Mouse (Mus musculus) liver, embryonic 18 days (tissue): ENCODE results near the gene Zfp617. TPM values are rescaled to one million over a fixed set of nuclear protein-coding genes. Genes with fewer than 3 reads are reported as not detected.

Source experiments
- polyA plus RNA-seq: library from polyadenylated mRNA; depleted of rRNA; stranded (reverse); fragments of >200 nt; gene quantifications from 2 replicates; pipeline ENCODE4 v1.2.3, GENCODE M21; 2012; rRNA removed

The Zfp617 gene
- polyA plus RNA-seq, result 5.0 and 5.2 TPM in 2 replicates

DNA sequence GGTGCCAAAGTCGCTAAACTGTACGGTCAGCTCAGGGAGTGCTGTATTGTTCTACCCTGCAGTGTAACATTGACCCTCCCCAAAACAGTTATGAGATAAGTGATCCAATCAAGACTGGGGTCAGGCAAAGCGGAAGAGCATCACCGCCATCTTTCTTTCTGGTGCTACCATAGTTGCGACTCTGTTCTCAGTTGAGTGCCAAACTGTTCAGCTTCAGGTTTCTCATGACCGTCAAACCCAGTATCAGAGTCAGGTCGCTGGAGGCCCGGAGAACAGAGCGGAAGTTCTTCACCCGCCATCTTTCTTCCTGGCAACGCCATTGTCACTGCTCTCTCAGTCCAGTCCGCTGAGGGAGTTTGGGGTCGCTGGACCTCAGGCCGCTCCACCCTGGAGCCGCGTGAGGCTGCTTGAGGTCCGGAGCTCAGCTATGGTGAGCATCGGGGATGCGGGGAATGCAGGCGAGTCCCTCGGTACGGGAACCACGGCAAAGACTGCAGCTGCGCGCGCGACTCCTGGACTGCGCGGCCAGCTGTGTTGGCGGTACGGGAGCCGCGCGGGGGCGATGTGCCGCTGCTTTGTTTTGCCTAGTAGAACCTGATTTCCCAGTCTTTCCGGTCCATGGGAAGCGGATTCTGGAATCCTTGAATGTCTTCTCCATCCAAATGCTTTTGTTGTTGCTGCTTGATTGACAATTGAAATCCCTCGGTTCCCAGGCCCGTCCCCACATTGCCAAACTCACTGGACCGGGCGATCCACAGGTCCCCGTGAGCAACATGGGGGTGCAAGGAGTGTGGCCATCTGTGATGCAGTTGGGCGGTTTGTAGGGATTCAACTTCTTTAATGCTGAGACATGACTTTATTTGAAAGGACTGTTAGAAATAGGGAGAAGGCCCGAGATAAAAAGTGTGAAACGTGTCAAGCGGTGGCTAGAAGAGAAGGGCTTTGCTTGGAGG lies at the start of gene Zfp617, which contains the start of gene Zfp882:
TSS of gene Zfp617 (plus strand) at position 327 of the 953 bp plus-strand sequence.
TSS of gene Zfp882 (plus strand) at position 300 of the 953 bp plus-strand sequence.

DNA sequence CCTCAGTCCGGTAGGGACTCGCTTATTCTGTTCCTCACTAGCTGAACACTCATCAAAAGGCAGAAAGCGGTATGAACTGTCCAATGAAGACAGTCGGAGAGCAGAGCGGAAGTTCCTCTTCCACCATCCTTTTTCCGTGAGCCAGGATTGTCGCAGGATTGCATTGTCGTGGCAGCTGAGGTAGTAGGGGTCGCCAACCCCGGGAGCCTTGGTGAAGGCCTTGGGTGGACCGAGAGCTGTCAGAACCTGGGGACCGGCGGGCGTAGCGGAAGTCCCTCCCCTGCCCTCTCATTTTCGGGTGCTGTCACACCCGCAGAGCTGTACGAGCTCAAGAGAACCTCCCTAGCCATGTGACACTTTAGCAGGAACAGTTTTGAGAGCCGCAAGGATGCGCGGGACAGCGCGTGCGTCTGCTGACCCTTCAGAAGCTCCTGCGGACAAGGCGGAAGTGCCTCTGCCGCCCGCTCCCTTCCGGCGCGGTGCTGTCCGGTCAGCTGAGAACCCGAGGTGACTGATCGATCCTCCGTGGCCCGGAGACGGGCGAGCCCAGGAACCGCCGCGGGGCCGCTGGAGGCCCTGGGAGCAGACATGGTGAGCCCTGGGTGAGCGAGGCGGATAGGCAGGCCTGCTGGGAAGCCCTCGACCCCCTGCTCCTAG lies 26.7 kb upstream of the Zfp617 start, which contains the start of gene Zfp709:
TSS of gene Zfp709 (plus strand) at position 402 of the 657 bp plus-strand sequence.

DNA sequence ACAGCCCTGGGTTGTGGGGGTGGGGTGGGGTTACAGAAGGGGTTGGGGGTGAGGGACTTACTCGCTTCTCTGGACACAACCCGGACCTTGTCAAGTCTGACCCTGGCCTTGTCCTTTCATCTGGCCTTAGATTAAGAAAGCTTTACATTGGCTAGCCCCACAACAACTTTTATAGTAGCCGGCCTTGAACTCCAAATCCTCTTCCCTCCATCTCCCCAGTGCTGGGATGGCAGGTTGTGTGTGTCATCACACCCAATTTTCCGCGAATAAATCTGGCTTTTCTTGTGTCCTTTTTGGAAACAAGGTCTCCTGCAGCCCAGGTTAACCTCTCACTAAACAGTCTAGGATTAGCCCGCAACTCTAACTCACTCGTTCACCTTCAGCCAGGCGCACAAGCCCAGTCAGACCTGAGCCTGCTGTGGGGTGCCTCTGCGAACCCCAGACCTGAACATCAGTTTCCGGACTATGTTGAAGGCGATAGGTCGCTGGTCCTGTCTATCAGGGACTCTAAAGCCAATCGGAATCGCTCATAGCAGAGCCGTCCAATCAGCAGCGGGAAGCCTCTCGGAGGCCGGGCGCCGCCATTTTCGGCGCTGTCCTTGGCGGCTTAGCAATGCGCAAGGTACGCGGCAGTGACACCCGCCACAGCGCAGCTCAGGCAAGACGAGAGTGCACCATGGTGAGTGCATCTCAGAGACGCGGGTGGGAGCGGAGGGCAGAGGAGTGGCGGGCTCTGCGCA lies 42.2 kb downstream of the Zfp617 start, which contains the start of gene Zfp961:
TSS of gene Zfp961 (plus strand) at position 557 of the 740 bp plus-strand sequence.

Other genes starting within 250 kb of the Zfp617 start
- gene Unc13a, start 236.9 kb upstream of the Zfp617 start, polyA plus RNA-seq, result 0.29 and 0.43 TPM in 2 replicates
- gene Jak3, start 232.3 kb upstream of the Zfp617 start, polyA plus RNA-seq, result 5.2 and 6.9 TPM in 2 replicates
- 2.1 and 2.4 TPM in 2 replicates for gene Insl3, start 219.4 kb upstream of the Zfp617 start, polyA plus RNA-seq
- 2.1 and 2.2 TPM in 2 replicates for gene B3gnt3, start 206.8 kb upstream of the Zfp617 start, polyA plus RNA-seq
- gene Fcho1, start 182.9 kb upstream of the Zfp617 start, polyA plus RNA-seq, result 22.6 and 26.5 TPM in 2 replicates
- gene Zfp709, start 26.6 kb upstream of the Zfp617 start, polyA plus RNA-seq, result 0.46 and 0.58 TPM in 2 replicates
- gene Zfp882, start within 50 bp of the Zfp617 start, polyA plus RNA-seq, result 0.52 and 0.56 TPM in 2 replicates
- 6.4 and 7.1 TPM in 2 replicates for gene Zfp961, start 42.4 kb downstream of the Zfp617 start, polyA plus RNA-seq
- gene Cyp4f18, start 101.0 kb downstream of the Zfp617 start, polyA plus RNA-seq, result 5.9 and 6.0 TPM in 2 replicates
- not detected in 2 replicates for gene Olfr372, start 132.6 kb downstream of the Zfp617 start, polyA plus RNA-seq
- not detected in 2 replicates for gene Olfr373, start 174.5 kb downstream of the Zfp617 start, polyA plus RNA-seq
- 0.01 TPM in 1 of 2 replicates, not detected in the other for gene Olfr374, start 198.4 kb downstream of the Zfp617 start, polyA plus RNA-seq
- 60.7 and 68.7 TPM in 2 replicates for gene Tpm4, start 226.3 kb downstream of the Zfp617 start, polyA plus RNA-seq